Mouse (Mus musculus): ENCODE results near the gene Fam57a. TPM values are rescaled to one million over a fixed set of nuclear protein-coding genes. Genes with fewer than 3 reads are reported as not detected.

Gene Fam57a
- polyA plus RNA-seq, 1 experiment from 2014 or later = 20.2 TPM

GRCm38 (mm10) chr11:76256129-76256528 lies 76.7 kb downstream of the Fam57a start:
- H3K27ac ChIP-seq (replicated peaks) = no peak overlapping the region
- peaks cover 24% of the 10 kb centered on the region for H3K4me1 ChIP-seq
- no peak for ATAC-seq (replicated peaks)
- H3K4me3 ChIP-seq = no peak overlapping the region
- H3K36me3 ChIP-seq = peaks cover 2% of the 10 kb centered on the region; the same call in 1 of the 2 replicates
- H3K27me3 ChIP-seq = no peaks in the 10 kb centered on the region
- H3K4me2 ChIP-seq (replicated peaks) = no peak overlapping the region
- no peak overlapping the region for H3K9ac ChIP-seq (replicated peaks)
- no peaks in the 10 kb centered on the region for H3K9me3 ChIP-seq
- WGBS = 62% methylated on average over 5 of the region's 5 CpGs

GRCm38 (mm10) chr11:76257386-76257785 lies 77.9 kb downstream of the Fam57a start:
- H3K4me1 ChIP-seq = peaks cover 25% of the 10 kb centered on the region
- no peak overlapping the region for H3K27ac ChIP-seq (replicated peaks)
- no peak for ATAC-seq (replicated peaks)
- H3K4me2 ChIP-seq (replicated peaks) = no peak overlapping the region
- H3K9ac ChIP-seq (replicated peaks) = no peak overlapping the region
- no peaks in the 10 kb centered on the region for H3K9me3 ChIP-seq
- 72% methylated on average over 4 of the region's 4 CpGs for WGBS
- no peaks in the 10 kb centered on the region for H3K27me3 ChIP-seq
- H3K4me3 ChIP-seq = no peak overlapping the region
- H3K36me3 ChIP-seq = no peaks in the 10 kb centered on the region

- H3K4me1 ChIP-seq = peaks cover 33% of the 10 kb centered on the region
- no peak for ATAC-seq (replicated peaks)
Observed at GRCm38 (mm10) chr11:76258511-76258910, 79.0 kb downstream of the Fam57a start.

GRCm38 (mm10) chr11:76260208-76261050 lies 81.0 kb downstream of the Fam57a start:
- 35% methylated on average over 10 of the region's 10 CpGs for WGBS
- Histone ChIP-seq H3K9me3 (no peaks in the 10 kb centered on the region), H3K9ac (replicated peaks) (no peak overlapping the region), H3K4me2 (replicated peaks) (no peak overlapping the region), H3K27ac (replicated peaks) (no peak overlapping the region), H3K4me3 (no peak overlapping the region), H3K4me1 (peaks cover 29% of the 10 kb centered on the region), H3K36me3 (no peaks in the 10 kb centered on the region), H3K27me3 (no peaks in the 10 kb centered on the region)
- 0 out of 2 replicates have a peak, but pooled peaks have one; percentile 38 for ATAC-seq (replicated peaks)

More at GRCm38 (mm10) chr11:76258511-76258910, 79.0 kb downstream of the Fam57a start:
- Histone ChIP-seq H3K4me2 (replicated peaks) (no peak overlapping the region), H3K36me3 (no peaks in the 10 kb centered on the region), H3K9me3 (no peaks in the 10 kb centered on the region), H3K4me3 (no peak overlapping the region), H3K9ac (replicated peaks) (no peak overlapping the region), H3K27me3 (no peaks in the 10 kb centered on the region), H3K27ac (replicated peaks) (no peak overlapping the region)
- 84% methylated on average over 6 of the region's 6 CpGs for WGBS

- Histone ChIP-seq H3K36me3 (no peaks in the 10 kb centered on the region), H3K4me3 (no peak overlapping the region), H3K4me1 (peaks cover 23% of the 10 kb centered on the region), H3K27ac (replicated peaks) (no peak overlapping the region), H3K9ac (replicated peaks) (no peak overlapping the region), H3K4me2 (replicated peaks) (no peak overlapping the region), H3K9me3 (no peaks in the 10 kb centered on the region), H3K27me3 (no peaks in the 10 kb centered on the region)
- ATAC-seq (replicated peaks) = no peak
- 70% methylated on average over 12 of the region's 12 CpGs for WGBS
Observed at GRCm38 (mm10) chr11:76261224-76261623, 81.8 kb downstream of the Fam57a start.

- Histone ChIP-seq H3K27ac (replicated peaks) (no peak overlapping the region), H3K9ac (replicated peaks) (no peak overlapping the region), H3K4me3 (no peak overlapping the region), H3K27me3 (no peaks in the 10 kb centered on the region), H3K9me3 (no peaks in the 10 kb centered on the region), H3K4me2 (replicated peaks) (peak overlapping the region; percentile 10; the same call in 1 of the 2 replicates), H3K36me3 (no peaks in the 10 kb centered on the region), H3K4me1 (peaks cover 26% of the 10 kb centered on the region)
- WGBS = 17% methylated on average over 19 of the region's 19 CpGs
- ATAC-seq (replicated peaks) = no peak
Observed at GRCm38 (mm10) chr11:76262611-76263351, 83.3 kb downstream of the Fam57a start.

Other genes with a start within 250 kb of the Fam57a start
- gene Rph3al, start 241.2 kb upstream of the Fam57a start, polyA plus RNA-seq (2015; fragmentation: Nextera tagmentation; extraction: Ambion mirVana) = 1.1 and 1.5 TPM in 2 replicates
- gene 1700016K19Rik, start 179.8 kb upstream of the Fam57a start, polyA plus RNA-seq (2015; fragmentation: Nextera tagmentation; extraction: Ambion mirVana) = 2.1 and 4.1 TPM in 2 replicates
- gene Rflnb, start 151.9 kb upstream of the Fam57a start, polyA plus RNA-seq (2015; fragmentation: Nextera tagmentation; extraction: Ambion mirVana) = 5.9 and 6.1 TPM in 2 replicates
- gene Vps53, start within 50 bp of the Fam57a start, polyA plus RNA-seq (2015; fragmentation: Nextera tagmentation; extraction: Ambion mirVana) = 66.6 and 67.6 TPM in 2 replicates
- gene Dbil5, start 37.9 kb downstream of the Fam57a start, polyA plus RNA-seq (2015; fragmentation: Nextera tagmentation; extraction: Ambion mirVana) = not detected in 2 replicates
- 18.1 and 18.7 TPM in 2 replicates for gene Gemin4, start 38.0 kb downstream of the Fam57a start, polyA plus RNA-seq (2015; fragmentation: Nextera tagmentation; extraction: Ambion mirVana)
- gene Mrm3, start 64.0 kb downstream of the Fam57a start, polyA plus RNA-seq (2015; fragmentation: Nextera tagmentation; extraction: Ambion mirVana) = 20.2 and 22.2 TPM in 2 replicates
- 118 and 120 TPM in 2 replicates for gene Glod4, start 64.1 kb downstream of the Fam57a start, polyA plus RNA-seq (2015; fragmentation: Nextera tagmentation; extraction: Ambion mirVana)
- gene Nxn, start 219.5 kb downstream of the Fam57a start, polyA plus RNA-seq (2015; fragmentation: Nextera tagmentation; extraction: Ambion mirVana) = 15.4 and 19.9 TPM in 2 replicates
- 93.3 and 106 TPM in 2 replicates for gene Timm22, start 227.3 kb downstream of the Fam57a start, polyA plus RNA-seq (2015; fragmentation: Nextera tagmentation; extraction: Ambion mirVana)

Measured in forebrain, embryonic 15.5 days (tissue).